Mouse (Mus musculus) neutrophil, adult 65 days (primary cell): ENCODE data around the gene Olfr1310. TPM values are rescaled to one million over a fixed set of nuclear protein-coding genes. Genes with fewer than 3 reads are reported as not detected.

Experiments used
- total RNA-seq: library from RNA; stranded (reverse); gene quantifications from 2 replicates; pipeline ENCODE4 v1.2.4, GENCODE M21; 2023

The Olfr1310 gene
- total RNA-seq: not detected in 2 replicates

GRCm38 (mm10) chr2:112012608-112013007 lies at the start of gene Olfr1310:
Olfr1310 (minus strand) TSS chr2:112012708.

GRCm38 (mm10) chr2:112050138-112050537 lies 37.6 kb upstream of the Olfr1310 start, which contains the start of gene Olfr1312:
Olfr1312 (minus strand) TSS chr2:112050238.

DNA sequence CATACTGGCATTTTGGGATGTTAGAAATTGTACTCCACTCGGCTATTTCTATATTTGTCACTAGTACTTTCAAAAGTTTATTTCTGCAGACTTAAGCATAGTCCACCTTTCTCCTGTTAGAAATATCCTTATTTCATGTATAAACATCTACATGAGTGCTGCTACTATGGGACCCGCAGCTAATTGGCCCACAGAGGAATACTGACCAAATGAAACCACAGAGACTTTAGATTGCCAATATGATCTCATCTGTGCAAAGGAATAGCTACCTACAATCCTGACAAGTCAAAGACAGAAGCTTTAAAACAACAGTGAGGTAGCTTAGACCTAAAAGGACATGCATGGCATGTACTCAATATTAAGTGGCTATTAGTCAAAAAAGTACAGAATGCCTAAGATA lies 11.8 kb upstream of the Olfr1310 start, which contains the start of gene Olfr1311:
Olfr1311 (minus strand) TSS at position 101 of the 400 bp plus-strand sequence.

GRCm38 (mm10) chr2:111990181-111990580 lies 22.3 kb downstream of the Olfr1310 start, which contains the start of gene Olfr1309:
Olfr1309 (minus strand) TSS chr2:111990281.

DNA sequence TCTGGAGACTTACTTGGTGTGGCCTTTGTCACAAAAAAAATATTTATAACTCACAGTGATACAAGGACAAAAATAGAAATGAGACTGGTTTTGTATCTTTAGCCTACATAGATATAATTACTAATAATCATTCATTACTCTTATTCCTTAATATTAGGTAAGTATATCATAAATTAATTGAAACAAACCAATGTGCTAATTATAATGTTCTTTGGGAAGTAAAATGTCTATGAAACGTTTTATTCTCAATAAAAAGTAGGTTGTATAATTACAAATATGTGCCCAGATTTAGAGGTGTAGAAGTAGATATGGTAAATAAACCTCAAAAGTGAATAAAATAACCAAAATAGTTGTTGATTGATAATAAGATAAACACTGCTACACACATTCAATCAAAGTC lies 47.7 kb downstream of the Olfr1310 start, which contains the start of gene Olfr1308:
Olfr1308 (minus strand) TSS at position 101 of the 400 bp plus-strand sequence.

Other genes starting within 250 kb of the Olfr1310 start
- not detected in 2 replicates for gene Olfr1302, start 235.3 kb downstream of the Olfr1310 start, total RNA-seq
- not detected in 2 replicates for gene Olfr1303, start 192.4 kb downstream of the Olfr1310 start, total RNA-seq
- not detected in 2 replicates for gene Olfr1305, start 135.6 kb downstream of the Olfr1310 start, total RNA-seq
- not detected in 2 replicates for gene Olfr1306, start 96.4 kb downstream of the Olfr1310 start, total RNA-seq
- gene Olfr1307, start 63.3 kb downstream of the Olfr1310 start, total RNA-seq: 0.06 and 0.09 TPM in 2 replicates
- not detected in 2 replicates for gene Olfr1308, start 47.8 kb downstream of the Olfr1310 start, total RNA-seq
- gene Olfr1309, start 22.4 kb downstream of the Olfr1310 start, total RNA-seq: not detected in 2 replicates
- not detected in 2 replicates for gene Olfr1311, start 11.7 kb upstream of the Olfr1310 start, total RNA-seq
- gene Olfr1312, start 37.5 kb upstream of the Olfr1310 start, total RNA-seq: not detected in 2 replicates
- gene Olfr1313, start 65.1 kb upstream of the Olfr1310 start, total RNA-seq: not detected in 2 replicates
- gene Olfr1314, start 84.1 kb upstream of the Olfr1310 start, total RNA-seq: not detected in 2 replicates
- gene Olfr1315-ps1, start 102.7 kb upstream of the Olfr1310 start, total RNA-seq: not detected in 2 replicates
- gene Olfr1316, start 122.3 kb upstream of the Olfr1310 start, total RNA-seq: not detected in 2 replicates
- gene Olfr1317, start 127.6 kb upstream of the Olfr1310 start, total RNA-seq: not detected in 2 replicates
- gene Olfr1318, start 141.5 kb upstream of the Olfr1310 start, total RNA-seq: not detected in 2 replicates
- gene Lpcat4, start 226.8 kb upstream of the Olfr1310 start, total RNA-seq: 87.0 and 113 TPM in 2 replicates
- not detected in 2 replicates for gene Nutm1, start 246.6 kb upstream of the Olfr1310 start, total RNA-seq
- 13.9 and 14.8 TPM in 2 replicates for gene Nop10, start 249.2 kb upstream of the Olfr1310 start, total RNA-seq